Mouse (Mus musculus): ENCODE data around the gene Pakap.

DNA sequence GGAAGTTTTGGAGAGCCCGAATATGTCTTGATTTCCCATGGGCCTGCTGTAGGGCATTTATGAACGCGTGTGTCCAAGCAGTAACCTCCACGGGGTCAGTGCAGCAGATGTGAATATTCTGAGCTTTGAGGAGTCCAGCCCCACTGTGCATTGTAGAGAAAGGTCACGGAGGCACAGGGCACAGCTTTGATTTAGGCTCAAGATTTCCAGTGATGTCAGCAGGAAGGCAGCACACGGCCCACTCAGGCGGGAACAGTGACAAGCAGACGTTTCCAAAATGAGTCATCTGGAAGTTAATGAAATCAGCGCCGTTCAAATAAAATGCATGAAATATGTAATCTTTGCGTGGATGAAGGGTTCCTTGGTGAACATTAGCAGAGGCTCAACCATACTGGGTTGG, 190.0 kb downstream of the Pakap start:
- TF ChIP-seq POLR2A (IDR thresholded peaks at IDR 0.05; ENCODE audit: borderline replicate concordance, low read depth, low read length) (no peak), CTCF (IDR thresholded peaks at IDR 0.05; ENCODE audit: low read depth, low read length) (no peak)

Measured in bone marrow macrophage, adult 2 months (primary cell).